Mouse (Mus musculus) small intestine, adult 2 months (tissue): Measurements from ENCODE around the gene Scube3. TPM values are rescaled to one million over a fixed set of nuclear protein-coding genes. Genes with fewer than 3 reads are reported as not detected.
A peak's percentile ranks its signal among the peaks of the same experiment; 100 is the strongest.

Experiments
- H3K27ac ChIP-seq: fragments of 200-500 bp; 2 replicates; pipeline ENCODE4 v1.5.1; 2012; ENCODE audit warnings: low read depth, low read length, control low read depth, inconsistent platforms; ENCODE audit not compliant: insufficient read depth
- H3K27me3 ChIP-seq: fragments of 200-500 bp; 2 replicates; pipeline ENCODE4 v1.6.1; 2012; ENCODE audit warnings: mild to moderate bottlenecking, moderate library complexity, low read length, inconsistent platforms; ENCODE audit not compliant: control insufficient read depth, insufficient read depth
- H3K36me3 ChIP-seq: fragments of 200-500 bp; 2 replicates; pipeline ENCODE4 v1.6.1; 2012; ENCODE audit warnings: mild to moderate bottlenecking, low read length, control low read depth, inconsistent platforms; ENCODE audit not compliant: control insufficient read depth, insufficient read depth
- H3K4me1 ChIP-seq: fragments of 200-500 bp; 2 replicates; pipeline ENCODE4 v1.6.1; 2012; ENCODE audit warnings: low read length, inconsistent platforms, mixed read lengths; ENCODE audit not compliant: control insufficient read depth, insufficient read depth, insufficient read length
- H3K4me3 ChIP-seq: fragments of 200-500 bp; 2 replicates; pipeline ENCODE4 v1.5.1; 2012; ENCODE audit warnings: low read depth, mild to moderate bottlenecking, control low read depth, inconsistent platforms, low read length, moderate library complexity
- CTCF ChIP-seq: fragments of 200-500 bp; IDR thresholded peaks from 2 replicates; pipeline ENCODE4 v1.5.1; 2012; ENCODE audit warnings: low read depth, mild to moderate bottlenecking, control low read depth, inconsistent platforms, low read length, moderate library complexity, mixed read lengths; ENCODE audit not compliant: insufficient replicate concordance, insufficient read length; ENCODE audit errors: extremely low read depth
- POLR2A ChIP-seq: fragments of 200-500 bp; IDR thresholded peaks from 2 replicates; pipeline ENCODE4 v1.6.1; 2012; ENCODE audit warnings: low read depth, mild to moderate bottlenecking, control low read depth, inconsistent platforms, low read length, moderate library complexity
- WGBS: fragments of 180-500 bp; shearing (Covaris S2); methylation state at CpG from one replicate; pipeline ENCODE4 v1.1.7; 2018; 5-methylcytosine and 5-hydroxymethylcytosine counted together
- polyA plus RNA-seq: library from polyadenylated mRNA; depleted of rRNA; stranded (reverse); fragments of >200 nt; gene quantifications from 2 replicates; pipeline ENCODE4 v1.2.3, GENCODE M21; 2012

Gene Scube3
- polyA plus RNA-seq, 1 experiment: 1.2 TPM

DNA sequence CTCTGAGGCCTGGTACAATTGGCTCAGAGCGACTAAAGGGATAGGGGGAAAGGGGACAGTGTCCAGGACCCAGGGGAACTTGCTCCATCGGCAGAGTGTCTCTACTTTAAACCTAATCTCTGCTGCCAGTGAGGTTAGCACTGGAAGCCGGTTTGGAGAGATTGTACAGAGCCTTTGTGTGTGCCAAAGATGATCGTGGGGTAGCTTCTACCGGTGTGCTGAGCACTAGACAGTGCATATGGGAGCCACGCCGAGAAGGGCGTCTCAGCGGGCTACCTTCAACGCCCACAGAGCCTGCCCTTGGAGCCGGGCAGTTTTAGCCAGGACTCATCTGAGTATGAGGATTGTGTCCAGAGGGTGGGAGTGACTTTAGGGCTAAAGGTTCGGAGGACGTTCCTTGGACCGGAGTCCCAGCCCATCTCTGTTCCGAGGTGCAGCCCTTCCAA is 713 bp upstream of the Scube3 start:
- TF ChIP-seq CTCF: no peak
- whole genome bisulfite sequencing: 7% methylated on average over 15 of the region's 15 CpGs
- no peak overlapping the region for H3K27ac ChIP-seq
- no peak overlapping the region for H3K4me3 ChIP-seq
- peaks cover 41% of the 10 kb centered on the region for H3K27me3 ChIP-seq
- 0 out of 2 replicates have a peak, but pooled peaks cover 4% of the 10 kb centered on the region for H3K4me1 ChIP-seq
- H3K36me3 ChIP-seq: no peaks in the 10 kb centered on the region

DNA sequence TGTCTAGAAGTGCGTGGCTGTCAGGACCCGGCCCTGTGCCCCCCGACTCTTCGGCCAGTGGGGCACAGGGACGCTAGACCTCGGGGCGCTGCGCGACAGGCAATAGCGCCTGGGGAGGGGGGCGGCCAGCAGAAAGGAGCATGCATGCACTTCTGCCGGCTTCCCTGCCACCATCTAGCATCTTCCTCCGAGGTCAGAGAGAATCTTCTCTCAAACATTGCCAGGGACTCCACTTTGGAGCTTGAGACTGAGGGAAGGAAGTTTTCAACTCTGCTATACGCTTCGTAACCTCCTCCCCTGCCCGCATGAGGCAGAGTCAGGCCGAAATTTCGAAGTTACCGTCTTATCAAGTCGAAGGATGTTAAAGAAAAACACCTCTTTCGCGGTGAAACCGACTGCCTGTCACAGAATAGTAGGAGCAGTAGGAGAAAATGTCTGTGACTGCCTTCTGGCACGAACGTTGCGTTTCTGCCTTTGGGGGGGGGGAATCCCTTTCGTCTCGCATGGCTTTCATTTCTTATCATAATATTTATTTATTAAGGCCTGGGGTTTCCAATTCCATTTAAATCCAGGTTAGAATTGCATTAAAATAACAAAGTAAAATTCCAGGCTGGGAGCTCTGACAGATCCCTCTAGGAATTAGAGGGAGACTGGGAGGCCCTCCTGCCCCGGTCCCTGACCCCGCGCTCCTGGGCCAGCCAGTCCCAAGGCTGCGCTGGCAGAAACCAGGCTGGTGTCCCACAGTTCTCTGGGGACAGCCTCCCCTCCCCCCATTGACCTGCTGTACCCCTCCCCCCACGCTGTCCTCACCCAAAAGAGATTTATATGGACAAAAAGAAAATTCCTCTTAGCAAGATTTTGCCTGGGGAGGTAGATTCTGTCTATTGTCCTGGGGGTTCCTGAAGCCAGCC is 1.0 kb downstream of the Scube3 start:
- Histone ChIP-seq H3K27ac (no peak overlapping the region), H3K36me3 (no peaks in the 10 kb centered on the region), H3K4me1 (0 out of 2 replicates have a peak, but pooled peaks cover 4% of the 10 kb centered on the region), H3K27me3 (peaks cover 39% of the 10 kb centered on the region), H3K4me3 (peak overlapping the region; percentile 54)
- 4% methylated on average over 33 of the region's 33 CpGs for WGBS
- TF ChIP-seq POLR2A: no peak

DNA sequence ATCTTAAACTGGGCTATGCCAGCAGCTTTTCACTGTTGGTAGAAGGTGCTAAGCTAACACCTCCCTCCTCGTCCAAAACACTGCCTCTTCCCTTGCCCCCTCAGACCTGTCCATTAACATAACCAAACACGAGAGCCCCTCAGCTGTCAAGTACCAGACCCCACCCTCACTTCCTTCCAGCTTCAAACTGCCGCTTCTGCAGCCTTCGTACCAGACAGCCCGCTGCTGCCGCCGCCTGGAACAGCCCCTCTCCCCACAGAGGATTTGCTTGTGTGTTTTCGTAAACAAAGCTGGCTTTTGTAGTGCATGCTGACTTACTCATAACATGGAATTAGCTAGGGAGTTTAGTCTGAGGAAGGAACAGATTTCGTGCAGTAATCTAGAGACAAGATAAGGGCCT is 1.8 kb downstream of the Scube3 start:
- Histone ChIP-seq H3K4me3 (0 out of 2 replicates have a peak overlapping the region, but pooled peaks have one; percentile 3), H3K36me3 (no peaks in the 10 kb centered on the region), H3K27ac (no peak overlapping the region), H3K4me1 (0 out of 2 replicates have a peak, but pooled peaks cover 4% of the 10 kb centered on the region), H3K27me3 (peaks cover 39% of the 10 kb centered on the region)
- 11% methylated on average over 9 of the region's 9 CpGs for WGBS
- TF ChIP-seq CTCF: no peak
- TF ChIP-seq POLR2A: no peak

DNA sequence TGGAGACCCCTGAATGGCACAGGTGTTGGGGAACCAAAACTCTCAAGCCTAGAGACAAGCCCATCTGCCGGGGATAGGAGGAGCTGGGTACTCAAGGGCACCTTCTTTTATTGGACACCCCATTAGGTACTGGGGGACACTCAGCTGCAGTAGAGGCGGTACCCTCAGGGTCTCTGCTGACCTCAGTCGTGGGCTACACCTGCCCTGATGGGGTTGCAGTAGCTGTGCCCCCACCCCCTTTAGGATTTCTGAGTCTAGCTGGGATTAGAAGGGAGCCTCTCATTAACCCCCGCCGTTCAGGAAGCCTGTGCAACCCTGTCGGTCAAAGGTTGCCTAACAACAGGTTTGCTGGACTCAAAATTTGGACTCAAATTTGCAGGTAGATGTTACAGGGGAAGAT is 2.3 kb downstream of the Scube3 start:
- WGBS: 23% methylated on average over 6 of the region's 6 CpGs
- H3K4me3 ChIP-seq: no peak overlapping the region
- TF ChIP-seq CTCF (no peak), POLR2A (no peak)

DNA sequence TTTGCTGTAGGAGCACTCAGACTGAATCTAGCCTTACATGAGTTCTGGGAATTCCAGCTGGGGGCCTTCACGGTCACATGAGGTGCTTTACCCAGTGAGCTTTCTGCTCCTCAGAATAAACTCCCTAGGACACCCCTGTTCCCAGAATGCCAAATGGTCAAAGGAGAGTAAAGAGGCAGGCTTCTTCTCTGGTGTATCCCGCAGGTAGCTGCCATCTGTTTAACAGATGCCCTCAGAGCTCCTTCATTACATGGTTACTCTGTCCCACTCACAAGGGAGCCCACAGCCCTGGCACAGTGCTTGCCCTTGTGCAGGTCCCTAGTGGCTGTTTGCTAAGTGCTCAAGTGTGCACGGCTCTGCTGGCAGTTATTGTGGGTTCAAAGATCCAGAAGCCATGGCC is 6.3 kb downstream of the Scube3 start:
- Histone ChIP-seq H3K4me3 (no peak overlapping the region), H3K27me3 (peaks cover 15% of the 10 kb centered on the region), H3K4me1 (0 out of 2 replicates have a peak, but pooled peaks cover 2% of the 10 kb centered on the region), H3K27ac (no peak overlapping the region), H3K36me3 (no peaks in the 10 kb centered on the region)
- TF ChIP-seq POLR2A (no peak), CTCF (no peak)
- 67% methylated on average over 3 of the region's 3 CpGs for WGBS

More for the DNA sequence above, 2.3 kb downstream of the Scube3 start:
- H3K27me3 ChIP-seq: peaks cover 39% of the 10 kb centered on the region
- 0 out of 2 replicates have a peak, but pooled peaks cover 4% of the 10 kb centered on the region for H3K4me1 ChIP-seq
- no peaks in the 10 kb centered on the region for H3K36me3 ChIP-seq
- no peak overlapping the region for H3K27ac ChIP-seq

DNA sequence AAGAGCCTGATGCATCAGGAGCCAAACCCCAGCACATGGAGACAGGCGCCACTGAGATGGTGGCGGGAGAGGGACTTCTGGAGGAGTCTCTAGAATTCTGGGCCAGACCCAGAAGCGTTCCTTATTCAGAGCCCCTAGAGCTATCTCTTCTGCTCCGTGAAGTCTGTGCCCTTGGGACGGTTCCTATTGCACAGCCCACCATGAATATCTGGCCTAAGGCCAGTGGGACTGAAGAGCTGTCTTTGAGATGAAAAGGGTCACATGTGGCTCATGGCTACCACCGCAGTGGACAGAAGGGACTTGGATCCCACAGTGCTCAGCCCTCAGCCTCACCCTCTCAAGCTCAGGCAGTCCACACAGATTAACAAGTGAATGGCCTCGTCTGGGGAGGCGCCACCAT is 7.8 kb downstream of the Scube3 start:
- WGBS: 73% methylated on average over 8 of the region's 8 CpGs
- no peaks in the 10 kb centered on the region for H3K4me1 ChIP-seq
- TF ChIP-seq CTCF (no peak), POLR2A (no peak)
- no peak overlapping the region for H3K4me3 ChIP-seq
- peaks cover 2% of the 10 kb centered on the region; the same call in 1 of the 2 replicates for H3K27me3 ChIP-seq
- H3K36me3 ChIP-seq: no peaks in the 10 kb centered on the region
- H3K27ac ChIP-seq: no peak overlapping the region

DNA sequence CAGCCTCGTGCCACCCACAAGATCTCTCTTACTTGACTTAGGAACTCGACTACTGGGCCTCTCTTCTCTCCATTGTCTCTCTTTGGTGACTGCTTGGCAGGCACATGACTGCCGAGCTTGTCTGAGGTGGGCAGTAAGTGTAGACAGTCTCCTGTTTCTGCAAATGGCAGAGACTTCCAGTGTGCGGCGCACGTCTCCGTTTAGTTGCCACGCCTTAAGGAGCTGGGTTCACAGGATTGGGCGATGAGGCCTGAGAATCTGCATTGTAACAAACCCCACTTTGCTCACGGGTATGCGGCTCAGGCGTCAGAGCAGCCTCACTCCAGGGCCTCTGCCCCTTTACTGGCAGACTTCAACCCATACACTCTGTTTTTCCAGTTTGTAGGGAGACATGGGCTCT is 8.5 kb downstream of the Scube3 start:
- 75% methylated on average over 12 of the region's 12 CpGs for WGBS

DNA sequence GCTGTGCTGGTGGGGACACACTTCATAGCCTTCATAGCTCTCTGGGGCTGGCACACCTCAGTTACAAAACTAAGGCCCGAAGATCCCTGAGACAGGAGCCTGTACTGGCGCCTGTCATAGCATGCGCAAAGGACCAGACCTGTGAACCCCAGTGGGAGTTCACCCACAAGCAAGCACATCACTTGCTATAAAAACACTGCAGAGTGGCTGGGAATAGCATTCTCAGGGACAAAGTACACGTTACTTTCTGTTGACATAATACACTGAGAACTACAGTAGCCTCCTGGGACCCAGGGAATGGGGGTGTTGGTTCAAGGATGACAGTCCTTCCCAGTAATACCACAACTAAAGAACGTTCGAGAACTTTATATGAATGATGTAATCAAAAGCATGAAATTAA is 11.2 kb downstream of the Scube3 start:
- TF ChIP-seq CTCF (no peak), POLR2A (no peak)
- WGBS: 23% methylated on average over 6 of the region's 6 CpGs
- Histone ChIP-seq H3K4me3 (no peak overlapping the region), H3K4me1 (no peaks in the 10 kb centered on the region), H3K27me3 (no peaks in the 10 kb centered on the region), H3K36me3 (no peaks in the 10 kb centered on the region), H3K27ac (no peak overlapping the region)

More for the DNA sequence above, 8.5 kb downstream of the Scube3 start:
- Histone ChIP-seq H3K36me3 (no peaks in the 10 kb centered on the region), H3K4me3 (no peak overlapping the region), H3K27ac (no peak overlapping the region), H3K27me3 (no peaks in the 10 kb centered on the region), H3K4me1 (no peaks in the 10 kb centered on the region)
- TF ChIP-seq CTCF: no peak
- no peak for TF ChIP-seq POLR2A
